Mouse (Mus musculus) right cerebral cortex, adult 18-20 months (tissue): ENCODE data around the gene Rpl18.

Source experiments
- DNase-seq: peaks from one replicate; pipeline ENCODE4 v3.0.0; 2022; ENCODE audit warnings: mixed read lengths

Rpl18 gene

DNA sequence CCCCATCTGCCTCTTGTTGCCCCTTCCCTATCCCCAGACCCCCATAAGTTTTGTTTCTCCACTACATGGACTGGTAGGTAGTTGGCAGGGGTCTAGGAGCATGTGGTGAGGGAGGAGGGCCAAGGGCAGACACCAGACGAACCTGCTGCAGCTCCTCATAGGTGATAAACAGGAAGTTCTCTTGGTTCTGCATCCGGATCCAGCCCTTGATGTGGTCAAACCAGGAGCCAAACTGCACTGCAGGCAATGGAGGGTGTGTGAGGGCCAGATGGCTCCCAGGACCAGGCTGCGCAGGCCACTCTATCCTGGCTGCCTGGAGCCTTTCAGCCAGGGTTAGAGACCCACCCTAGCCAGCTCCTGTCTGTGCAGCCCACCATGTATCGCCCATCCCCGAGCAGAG lies 18.2 kb downstream of the Rpl18 start:
- no peak for DNase-seq

DNA sequence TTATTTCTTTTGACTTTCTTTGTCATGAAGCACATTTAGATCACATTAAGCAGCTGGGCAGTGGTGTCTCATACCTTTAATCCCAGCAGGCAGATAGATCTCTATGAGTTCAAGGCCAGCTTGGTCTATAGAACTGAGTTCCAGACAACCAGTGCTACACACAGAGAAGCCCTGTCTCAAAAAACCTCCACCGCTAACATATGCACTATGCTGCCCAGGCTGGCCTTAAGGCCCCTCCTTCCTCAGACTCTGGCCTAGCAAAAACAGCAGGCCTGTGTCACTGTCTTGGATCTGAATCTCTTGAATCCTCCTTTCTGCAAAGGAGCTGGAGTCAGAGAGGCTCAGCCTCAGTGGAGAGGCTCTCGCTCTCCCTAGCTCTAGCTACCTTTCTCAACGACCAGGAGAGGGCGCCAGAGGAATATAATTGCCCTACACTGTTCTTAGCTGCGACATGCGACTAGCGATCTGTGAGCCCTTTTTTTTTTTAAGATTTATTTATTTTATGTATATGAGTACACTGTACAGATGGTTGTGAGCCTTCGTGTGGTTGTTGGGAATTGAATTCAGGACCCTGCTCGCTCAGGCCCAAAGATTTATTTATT lies 24.0 kb downstream of the Rpl18 start:
- DNase-seq: peak; percentile 87

DNA sequence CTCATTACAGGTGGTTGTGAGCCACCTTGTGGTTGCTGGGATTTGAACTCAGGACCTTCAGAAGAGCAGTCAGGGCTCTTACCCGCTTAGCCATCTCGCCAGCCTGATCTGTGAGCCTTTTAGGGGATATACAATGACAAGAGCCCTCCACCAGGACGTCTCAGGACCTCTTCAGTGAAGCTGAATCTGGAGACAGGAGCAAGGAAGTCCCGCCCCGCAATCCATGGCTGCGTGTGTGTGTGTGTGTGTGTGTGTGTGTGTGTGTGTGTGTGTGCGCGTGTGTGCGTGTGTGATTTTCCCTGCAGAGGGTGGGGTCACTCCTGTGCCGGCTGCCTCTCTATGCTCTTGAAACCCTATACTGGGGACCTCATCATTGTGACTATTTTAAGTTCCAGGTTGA lies 24.6 kb downstream of the Rpl18 start:
- no peak for DNase-seq

DNA sequence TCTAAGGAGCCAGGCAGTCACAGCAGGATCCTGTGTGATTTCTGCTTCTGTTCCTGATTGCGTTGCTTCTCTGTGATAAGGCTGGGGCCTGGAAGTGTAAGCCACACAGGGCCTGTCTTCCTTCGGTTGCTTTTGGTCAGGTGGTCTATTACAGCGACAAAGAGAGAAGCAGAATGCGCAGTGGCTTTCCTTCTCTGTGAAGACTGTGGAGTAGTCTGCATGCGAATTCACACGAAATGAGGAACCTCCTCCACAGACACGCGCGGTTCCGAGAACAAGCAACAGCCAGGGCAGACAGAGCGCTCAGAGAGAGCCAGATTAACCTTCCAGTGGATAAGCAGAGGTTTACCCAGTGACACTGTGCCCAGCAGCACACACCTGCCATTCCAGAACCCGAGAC lies 26.1 kb downstream of the Rpl18 start:
- DNase-seq: no peak

DNA sequence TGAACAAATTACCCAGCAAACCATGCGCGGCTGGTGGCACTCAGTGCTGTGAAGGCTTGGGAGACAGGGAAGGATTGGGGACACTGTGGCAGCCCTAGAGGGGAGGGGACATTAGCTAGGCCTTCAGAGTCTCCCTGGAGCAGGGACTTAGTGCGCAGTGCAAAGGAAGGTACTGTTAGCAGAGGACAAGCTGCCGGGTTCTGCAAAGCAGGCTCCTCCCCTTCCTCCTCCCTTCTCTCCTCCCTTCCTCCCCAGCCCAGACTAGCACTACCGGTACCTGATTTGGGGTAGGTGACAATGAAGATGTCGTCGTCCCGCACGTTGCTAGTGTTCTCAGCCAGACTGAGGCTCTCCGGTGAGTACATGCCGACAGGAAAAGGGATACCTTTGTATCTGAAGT lies 26.5 kb downstream of the Rpl18 start:
- peak; percentile 63 for DNase-seq

DNA sequence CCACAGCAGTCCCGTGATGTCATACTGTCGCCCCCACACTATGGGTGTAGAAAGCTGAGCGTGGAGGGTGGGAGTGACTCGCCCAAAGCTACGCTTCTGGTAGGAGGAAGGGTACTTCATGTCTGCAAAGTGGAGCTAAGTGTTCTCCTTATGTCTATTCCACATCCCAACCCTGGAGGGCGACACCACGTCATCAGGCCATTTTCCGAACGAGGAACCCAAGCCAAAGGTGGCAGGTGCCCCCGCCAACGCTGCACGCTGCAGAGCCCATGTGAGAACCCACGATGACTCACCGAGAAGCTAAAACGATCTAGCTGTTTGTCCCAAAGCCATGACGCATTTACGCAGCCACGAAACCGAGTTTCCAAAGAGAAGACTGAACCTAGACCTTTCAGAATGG lies 27.1 kb downstream of the Rpl18 start:
- peak; percentile 89 for DNase-seq

DNA sequence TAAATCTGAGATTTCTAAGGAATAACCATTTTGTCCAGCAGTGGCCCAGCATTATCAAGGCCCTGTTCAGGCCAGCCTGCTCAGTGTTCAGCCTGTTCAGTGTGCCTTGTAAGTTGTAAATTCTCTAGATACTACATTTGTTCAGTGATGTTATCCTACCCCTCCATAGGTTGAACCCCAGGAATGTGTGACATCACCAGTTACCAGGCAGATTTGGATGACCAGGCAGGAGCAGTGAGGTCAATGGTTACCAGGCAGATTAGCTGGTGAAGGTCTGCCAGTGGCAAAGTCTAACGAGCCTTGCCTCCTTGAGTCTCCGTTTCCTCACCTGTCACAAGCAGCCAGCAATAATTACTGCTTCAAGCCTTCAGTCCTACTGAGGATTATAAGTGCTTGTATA lies 29.1 kb downstream of the Rpl18 start:
- DNase-seq: peak; percentile 75

DNA sequence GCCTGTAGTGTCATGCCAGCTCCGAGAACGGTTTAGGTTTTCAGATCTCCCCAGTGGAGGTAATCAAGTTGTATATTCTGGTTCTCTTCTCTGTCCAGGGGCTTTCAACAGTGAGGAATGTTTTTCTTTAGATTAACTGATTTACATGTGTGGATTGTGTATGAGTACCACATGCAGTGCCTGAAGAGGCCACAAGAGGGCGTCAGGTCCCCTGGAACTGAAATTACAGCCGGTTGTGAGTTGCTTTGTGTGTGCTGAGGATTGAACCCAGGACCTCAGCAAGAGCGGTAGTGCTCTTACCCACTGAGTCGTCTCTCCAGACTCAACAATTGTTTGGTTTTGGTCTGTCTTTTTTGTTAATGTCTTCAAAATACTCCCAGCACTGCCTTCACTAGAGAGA lies 31.3 kb downstream of the Rpl18 start:
- no peak for DNase-seq

DNA sequence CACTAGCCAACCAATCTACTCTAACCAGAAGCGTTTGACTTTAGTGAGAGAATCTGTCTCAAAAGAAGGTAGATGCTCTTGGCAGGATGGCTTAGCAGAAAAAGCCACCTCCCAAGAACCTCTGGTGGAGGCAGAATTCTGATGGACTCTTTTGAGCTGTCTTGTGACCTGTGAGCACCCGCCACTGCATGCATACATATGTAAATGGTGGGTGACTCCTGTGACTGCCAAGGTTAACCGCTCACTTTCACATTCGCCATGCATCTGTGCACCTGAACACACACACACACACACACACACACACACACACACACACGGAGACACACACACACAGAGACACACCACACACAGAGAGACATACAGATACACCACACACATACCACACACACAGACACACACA lies 32.2 kb downstream of the Rpl18 start:
- DNase-seq: no peak

DNA sequence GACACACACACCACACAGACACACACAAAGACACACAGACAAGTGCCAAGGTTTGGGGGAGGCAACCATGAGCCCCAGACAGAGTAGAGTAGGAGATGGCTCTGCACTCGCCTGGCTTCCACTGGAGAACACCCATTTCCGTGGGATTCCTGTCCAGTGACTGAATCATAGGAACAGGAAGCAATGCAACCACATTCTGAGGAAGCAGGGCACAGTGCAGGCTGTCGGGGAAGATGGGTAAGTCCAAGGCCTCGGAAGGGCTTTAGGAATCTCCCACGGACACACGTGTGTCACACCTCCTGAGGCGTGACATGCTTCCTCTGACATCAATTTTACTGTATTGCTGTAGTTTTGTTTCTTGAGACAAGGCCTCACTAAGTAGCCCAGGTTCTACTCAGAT lies 32.9 kb downstream of the Rpl18 start:
- no peak for DNase-seq

DNA sequence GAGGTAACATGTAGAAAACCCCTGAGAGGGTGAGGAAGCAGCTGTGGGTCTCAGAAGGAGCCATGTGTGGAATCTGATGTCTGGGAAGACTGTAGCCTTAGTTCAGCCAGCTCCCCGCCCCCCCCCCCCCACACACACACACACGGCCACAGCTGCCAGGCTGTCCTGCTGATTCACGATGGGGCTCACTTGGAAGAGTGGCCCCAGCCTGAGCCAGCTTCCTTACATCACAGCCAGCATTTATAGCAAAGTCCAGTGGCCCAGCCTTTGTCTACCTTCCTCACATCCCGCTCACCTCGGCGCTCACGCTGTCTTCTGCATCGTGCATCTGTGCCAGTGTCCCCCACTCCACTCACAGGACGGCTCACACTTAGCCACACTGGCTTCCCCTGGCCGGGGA lies 34.1 kb downstream of the Rpl18 start:
- no peak for DNase-seq

DNA sequence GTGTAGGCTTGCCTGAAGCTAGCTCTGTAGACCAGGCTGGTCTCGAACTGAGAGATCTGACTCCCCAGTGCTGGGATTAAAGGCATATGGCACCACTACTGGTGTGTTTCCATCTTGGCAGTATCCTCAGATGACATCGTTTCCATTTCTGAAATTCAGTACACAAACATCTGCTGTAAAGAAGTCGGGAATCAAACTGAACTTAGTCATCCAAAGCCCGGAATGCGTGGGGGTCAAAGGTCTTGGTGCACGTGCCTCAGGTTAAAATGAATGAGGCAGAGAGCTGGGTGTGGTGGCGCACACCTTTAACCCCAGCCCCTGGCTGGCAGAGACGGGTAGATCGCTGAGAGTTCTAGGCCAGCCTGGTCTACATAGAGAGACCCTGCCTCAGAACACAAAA lies 34.9 kb downstream of the Rpl18 start:
- DNase-seq: no peak

DNA sequence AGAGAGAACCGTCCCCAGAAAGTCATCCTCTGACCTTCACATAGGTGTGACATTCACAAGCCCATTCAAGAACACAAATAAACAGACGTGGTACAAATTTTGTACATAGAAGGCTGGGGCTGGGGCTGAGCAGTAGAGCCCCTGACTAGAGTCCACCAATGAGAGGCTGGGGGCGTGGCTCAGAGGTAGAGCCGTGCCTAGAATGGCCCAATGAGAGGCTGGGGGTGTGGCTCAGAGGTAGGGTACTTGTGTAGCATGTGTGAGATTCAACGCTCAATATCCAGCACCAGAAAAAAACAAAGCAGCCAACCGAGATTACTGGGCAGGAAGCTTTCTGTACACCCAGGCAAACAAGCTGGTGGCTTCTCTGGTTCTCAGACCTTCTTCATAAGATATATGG lies 40.4 kb downstream of the Rpl18 start:
- no peak for DNase-seq

DNA sequence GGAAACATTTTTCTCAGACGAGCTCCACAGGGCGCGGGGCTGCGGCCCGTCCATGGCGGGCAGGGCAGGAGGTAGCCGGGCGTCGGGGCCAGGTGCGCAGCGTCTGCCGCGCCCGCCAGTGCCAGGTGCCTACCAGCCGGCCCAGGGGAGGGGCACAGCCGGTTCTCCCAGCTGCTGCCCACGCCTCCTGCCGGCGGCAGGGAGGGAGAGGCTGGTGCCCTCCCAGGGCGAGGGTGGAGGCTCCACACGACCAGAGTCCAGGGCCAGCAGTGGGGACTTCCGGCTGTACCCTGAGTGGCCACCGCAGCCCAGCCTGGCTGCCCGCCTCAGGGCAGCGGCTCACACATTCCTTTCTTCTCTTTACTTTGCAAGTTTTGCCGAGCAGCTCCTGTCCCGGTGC lies 44.1 kb downstream of the Rpl18 start:
- DNase-seq: no peak

DNA sequence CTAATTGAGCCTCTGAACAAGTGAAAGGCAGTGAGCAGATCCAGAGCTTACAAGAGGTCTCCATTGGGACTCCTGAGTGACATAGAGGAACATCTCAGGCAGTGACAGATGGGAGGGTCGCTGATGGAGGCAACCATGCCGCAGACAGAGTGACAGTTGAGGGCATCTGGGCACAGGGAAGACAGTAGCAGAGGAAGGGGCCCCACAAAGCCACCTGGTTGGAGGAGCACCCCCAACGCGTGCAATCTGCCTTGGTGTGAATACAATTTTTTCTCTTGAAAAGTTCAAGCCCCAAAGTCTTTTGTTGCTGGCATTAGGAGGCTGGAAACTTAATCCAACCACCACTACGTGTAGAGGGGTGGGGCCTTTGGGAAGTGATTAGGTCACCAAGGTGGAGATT lies 44.9 kb downstream of the Rpl18 start:
- no peak for DNase-seq

DNA sequence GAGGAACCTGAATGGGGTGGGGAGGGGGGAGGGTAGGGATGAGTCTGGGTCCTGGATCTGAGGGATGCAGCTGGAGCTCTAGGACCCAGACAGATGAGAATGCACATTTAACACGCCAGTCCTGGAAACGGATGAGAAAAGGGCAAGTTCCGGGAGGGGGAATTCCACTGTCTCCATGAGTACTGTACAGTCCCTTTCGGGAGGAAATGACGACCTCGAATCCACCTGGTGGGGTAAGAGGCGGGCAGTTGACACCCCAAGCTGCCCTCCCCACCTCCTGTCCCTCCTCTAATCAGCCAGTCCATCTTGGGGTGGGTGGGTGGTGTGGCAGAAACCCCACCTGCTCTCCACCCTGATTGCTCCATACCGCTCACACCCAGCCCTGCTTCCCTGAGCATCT lies 50.7 kb downstream of the Rpl18 start:
- DNase-seq: no peak

DNA sequence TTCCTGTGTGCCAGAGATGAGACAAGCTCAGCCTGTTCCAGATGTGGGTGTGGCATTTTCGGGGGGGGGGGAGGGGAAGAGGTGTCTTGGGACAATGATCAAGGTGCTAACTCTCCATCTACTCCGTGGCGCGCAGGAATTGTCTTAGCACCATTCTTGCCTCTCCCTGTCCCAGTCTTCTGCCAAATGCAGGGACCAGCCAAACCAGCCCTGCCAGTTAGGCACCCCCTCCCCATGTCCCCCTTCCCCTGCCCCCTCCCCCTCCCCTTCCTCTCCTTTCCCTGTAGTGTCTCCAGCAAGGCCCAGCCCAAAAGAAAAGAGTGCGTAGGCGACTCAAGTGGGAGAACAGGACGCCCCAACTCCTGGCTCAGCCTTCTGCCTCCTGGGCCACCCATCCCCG lies 51.5 kb downstream of the Rpl18 start:
- DNase-seq: no peak

DNA sequence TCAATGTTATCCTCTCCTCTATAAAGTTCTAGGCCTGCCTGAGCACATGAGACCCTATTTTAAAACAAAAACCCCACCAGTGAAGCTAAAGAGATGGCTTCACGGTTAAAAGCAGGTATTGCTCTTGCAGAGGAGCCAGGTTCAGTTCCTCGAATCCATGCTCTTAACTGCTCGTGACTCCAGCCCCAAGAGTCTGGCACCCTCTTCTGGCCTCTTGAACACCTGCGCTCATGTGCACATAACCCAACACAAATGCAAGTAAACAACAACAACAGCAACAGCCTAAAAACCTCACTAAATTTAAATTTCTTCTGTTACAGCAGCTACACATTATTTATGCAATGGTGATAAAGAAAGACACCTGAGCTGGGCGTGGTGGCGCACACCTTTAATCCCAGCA lies 52.2 kb downstream of the Rpl18 start:
- no peak for DNase-seq
